Mouse (Mus musculus) forelimb bud, embryonic 11.5 days (tissue): ENCODE measurements around the gene Disc1.

Experiments used
- DNase-seq: peaks from one replicate; pipeline ENCODE4 v3.0.0-alpha.2; 2012; ENCODE audit warnings: low read depth, low spot score

The Disc1 gene

GRCm38 (mm10) chr8:125066913-125067595 is 13.1 kb downstream of the Disc1 start:
- peak; percentile 75 for DNase-seq

GRCm38 (mm10) chr8:125067596-125067960 is 13.6 kb downstream of the Disc1 start:
- no peak for DNase-seq

GRCm38 (mm10) chr8:125068146-125068905 is 14.3 kb downstream of the Disc1 start:
- no peak for DNase-seq

- DNase-seq: no peak
Measured at GRCm38 (mm10) chr8:125069304-125069703, 15.3 kb downstream of the Disc1 start.

GRCm38 (mm10) chr8:125069733-125070132 is 15.7 kb downstream of the Disc1 start:
- no peak for DNase-seq

- no peak for DNase-seq
Measured at GRCm38 (mm10) chr8:125074141-125074540, 20.1 kb downstream of the Disc1 start.

- no peak for DNase-seq
Measured at GRCm38 (mm10) chr8:125074581-125074980, 20.6 kb downstream of the Disc1 start.

- DNase-seq: no peak
Measured at GRCm38 (mm10) chr8:125075389-125075788, 21.4 kb downstream of the Disc1 start.

- DNase-seq: no peak
Measured at GRCm38 (mm10) chr8:125077326-125077725, 23.3 kb downstream of the Disc1 start.

- DNase-seq: no peak
Measured at GRCm38 (mm10) chr8:125078771-125079384, 24.9 kb downstream of the Disc1 start.

GRCm38 (mm10) chr8:125080388-125081344 is 26.7 kb downstream of the Disc1 start:
- DNase-seq: no peak

GRCm38 (mm10) chr8:125083746-125084145 is 29.8 kb downstream of the Disc1 start:
- no peak for DNase-seq

- no peak for DNase-seq
Measured at GRCm38 (mm10) chr8:125084523-125084922, 30.5 kb downstream of the Disc1 start.

- DNase-seq: no peak
Measured at GRCm38 (mm10) chr8:125090889-125091740, 37.1 kb downstream of the Disc1 start.

GRCm38 (mm10) chr8:125097140-125097539 is 43.1 kb downstream of the Disc1 start:
- DNase-seq: no peak

GRCm38 (mm10) chr8:125098050-125098449 is 44.1 kb downstream of the Disc1 start:
- no peak for DNase-seq

GRCm38 (mm10) chr8:125102303-125102702 is 48.3 kb downstream of the Disc1 start:
- no peak for DNase-seq

GRCm38 (mm10) chr8:125113171-125113570 is 59.2 kb downstream of the Disc1 start:
- no peak for DNase-seq

- DNase-seq: no peak
Measured at GRCm38 (mm10) chr8:125113831-125114230, 59.8 kb downstream of the Disc1 start.

GRCm38 (mm10) chr8:125115321-125115720 is 61.3 kb downstream of the Disc1 start:
- DNase-seq: no peak

- DNase-seq: peak; percentile 38
Measured at GRCm38 (mm10) chr8:125116616-125117015, 62.6 kb downstream of the Disc1 start.
